Mouse (Mus musculus) neural tube, postnatal 0 days (tissue): ENCODE measurements around the gene Fcgr2b. TPM values are rescaled to one million over a fixed set of nuclear protein-coding genes. Genes with fewer than 3 reads are reported as not detected.

Experiments
- polyA plus RNA-seq: library from polyadenylated mRNA; unstranded; fragments of >200 nt; fragmentation: Nextera tagmentation; extraction: Ambion mirVana; gene quantifications from 2 replicates; pipeline ENCODE4 v1.2.1, GENCODE M21; 2015

Fcgr2b gene
- 4.1 and 4.5 TPM in 2 replicates for polyA plus RNA-seq

GRCm38 (mm10) chr1:170976447-170976846 is at the start of gene Fcgr2b:
Gene Fcgr2b (minus strand): TSS chr1:170976547.

DNA sequence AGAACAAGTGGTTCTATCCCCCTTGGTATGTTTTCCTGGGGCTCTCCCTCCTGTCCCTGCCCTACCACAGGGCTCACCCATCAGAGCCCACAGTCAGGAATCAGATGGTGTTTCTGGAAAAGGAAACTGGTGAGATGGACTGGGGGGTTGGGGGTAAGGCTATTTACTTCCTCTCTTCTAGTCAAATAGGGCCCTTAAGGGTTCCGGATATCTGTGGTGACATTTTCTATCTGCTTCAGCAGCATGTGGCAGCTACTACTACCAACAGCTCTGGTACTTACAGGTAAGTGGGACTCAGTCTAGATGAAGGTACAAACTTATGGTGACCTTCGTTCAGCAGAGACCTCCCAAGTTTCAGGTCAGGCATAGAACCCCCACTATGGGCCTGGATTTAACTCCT is 42.4 kb upstream of the Fcgr2b start, which contains the start of gene Fcgr4:
Gene Fcgr4, plus strand, starts transcription at position 184 of the 400 bp plus-strand sequence.

GRCm38 (mm10) chr1:170927378-170927777 is 49.0 kb downstream of the Fcgr2b start, which contains the start of gene Fcrla:
Gene Fcrla (minus strand): TSS chr1:170927583.

DNA sequence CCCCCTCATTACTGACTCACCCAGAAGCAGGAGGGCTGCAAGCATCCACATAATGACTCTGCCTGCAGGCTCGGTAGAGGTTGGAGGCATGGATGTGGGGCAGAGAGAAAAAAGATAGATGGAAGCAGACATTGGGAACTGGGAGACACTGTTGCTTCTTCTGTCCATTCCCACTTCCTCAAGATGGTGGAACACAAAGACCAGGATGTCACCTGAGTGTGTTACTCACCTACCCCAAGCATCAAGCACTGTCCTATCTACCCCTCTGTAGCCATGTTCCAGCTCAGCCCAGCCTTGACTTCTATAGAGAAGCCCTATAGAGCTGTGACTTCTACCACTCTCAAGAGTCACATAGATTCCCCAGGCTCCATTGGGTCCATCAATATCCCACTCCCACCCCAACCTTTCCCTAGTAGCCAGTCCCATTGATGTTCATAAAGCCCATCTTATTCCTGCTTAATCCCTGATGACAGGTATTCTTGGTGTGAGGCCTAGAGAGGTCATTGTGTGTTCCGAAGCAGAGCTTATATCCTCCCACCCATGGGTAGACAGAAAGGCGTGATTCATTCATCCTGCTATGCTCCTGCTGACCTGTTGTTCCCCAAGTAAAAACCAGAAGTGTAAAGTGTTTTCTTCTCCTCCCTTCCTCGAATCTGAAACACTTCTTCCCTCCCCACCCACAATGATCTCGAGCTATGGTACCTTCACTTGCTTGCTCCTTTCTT is 63.3 kb downstream of the Fcgr2b start, which contains the start of gene Fcrlb:
Gene Fcrlb, minus strand, starts transcription at position 51 of the 725 bp plus-strand sequence.

Other genes with a start within 250 kb of the Fcgr2b start
- 6.4 and 6.7 TPM in 2 replicates for gene Atf6, start 108.8 kb downstream of the Fcgr2b start, polyA plus RNA-seq
- gene Gm26620, start 91.5 kb downstream of the Fcgr2b start, polyA plus RNA-seq = 1.1 and 1.5 TPM in 2 replicates
- gene Dusp12, start 91.0 kb downstream of the Fcgr2b start, polyA plus RNA-seq = 35.1 and 41.5 TPM in 2 replicates
- gene Fcrlb, start 63.6 kb downstream of the Fcgr2b start, polyA plus RNA-seq = 2.1 and 2.8 TPM in 2 replicates
- gene Fcrla, start 49.0 kb downstream of the Fcgr2b start, polyA plus RNA-seq = 0.37 TPM in 1 of 2 replicates, not detected in the other
- gene Fcgr4, start 42.4 kb upstream of the Fcgr2b start, polyA plus RNA-seq = 0.28 and 0.66 TPM in 2 replicates
- 20.3 and 21.7 TPM in 2 replicates for gene Fcgr3, start 88.4 kb upstream of the Fcgr2b start, polyA plus RNA-seq
- gene Cfap126, start 137.4 kb upstream of the Fcgr2b start, polyA plus RNA-seq = 6.6 and 6.9 TPM in 2 replicates
- 300 and 349 TPM in 2 replicates for gene Sdhc, start 174.1 kb upstream of the Fcgr2b start, polyA plus RNA-seq
- gene Mpz, start 174.2 kb upstream of the Fcgr2b start, polyA plus RNA-seq = 97.3 and 99.7 TPM in 2 replicates
- 86.8 and 98.4 TPM in 2 replicates for gene Pcp4l1, start 219.7 kb upstream of the Fcgr2b start, polyA plus RNA-seq
- 0.27 and 0.43 TPM in 2 replicates for gene Nr1i3, start 237.4 kb upstream of the Fcgr2b start, polyA plus RNA-seq
- gene Tomm40l, start 246.0 kb upstream of the Fcgr2b start, polyA plus RNA-seq = 43.0 and 46.0 TPM in 2 replicates
- gene Apoa2, start 248.5 kb upstream of the Fcgr2b start, polyA plus RNA-seq = 9.6 and 16.3 TPM in 2 replicates